Mouse (Mus musculus): Measurements from ENCODE around the gene Pp2d1. TPM values are rescaled to one million over a fixed set of nuclear protein-coding genes. Genes with fewer than 3 reads are reported as not detected.

Gene Pp2d1
- total and polyA plus RNA-seq, 3 experiments = not detected

DNA sequence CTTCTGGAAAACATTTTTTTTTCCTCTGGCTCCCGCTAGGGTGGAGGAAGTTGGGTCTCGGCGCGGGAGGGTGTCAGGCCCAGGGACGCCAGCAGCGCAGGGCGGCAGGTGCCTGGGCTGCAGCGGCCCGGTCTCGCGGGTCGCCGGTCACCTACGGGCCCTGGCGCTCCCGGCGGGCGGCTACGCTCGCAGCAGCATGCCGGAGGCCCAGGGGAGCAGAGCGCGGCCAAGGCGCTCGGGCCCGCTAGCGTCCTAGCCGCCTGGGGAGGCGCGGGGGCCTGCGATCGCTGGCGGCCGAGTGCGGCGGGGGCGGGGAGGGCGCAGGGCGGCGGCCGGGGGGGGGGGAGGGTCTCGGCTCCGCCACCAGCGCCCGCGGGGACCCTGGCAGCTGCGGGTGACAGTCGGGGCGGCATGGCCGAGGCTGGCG lies 27.7 kb upstream of the Pp2d1 start:
- dilution Hi-C loops (cut with MboI; ENCODE audit: extremely low pct_ligation_motif_present, extremely low pct_unique_long_range_greater_than_20kb, low sequenced_read_pairs) (no loop called here), in situ Hi-C loops (cut with MboI; ENCODE audit: low pct_ligation_motif_present, low pct_unique_long_range_greater_than_20kb, low sequenced_read_pairs) (no loop called here)
- peak; percentile 55 for DNase-seq (ENCODE audit: extremely low read depth)
- no peaks in the 10 kb centered on the region for H3K9me3 ChIP-seq (replicated peaks; ENCODE audit: low read length)
- peak overlapping the region; percentile 57 for H3K9ac ChIP-seq (ENCODE audit: insufficient read depth, low read depth)
- no peaks in the 10 kb centered on the region for H3K27me3 ChIP-seq (replicated peaks)
- H3K79me2 ChIP-seq (replicated peaks; ENCODE audit: control insufficient read depth, extremely low read depth, insufficient read depth, poor library complexity, severe bottlenecking) = peaks cover 17% of the 10 kb centered on the region
- H3K36me3 ChIP-seq (replicated peaks in 1 of 2; ENCODE audit: control insufficient read depth in 1 of 2, insufficient read depth in 1 of 2, low read length in 1 of 2) = no peaks in the 10 kb centered on the region
- peak overlapping the region; percentile 80 for H3K27ac ChIP-seq (ENCODE audit: insufficient read depth, low read depth)
- TF ChIP-seq TCF12 (IDR thresholded peaks at IDR 0.05; ENCODE audit: low read depth, low read length) (0 out of 2 replicates have a peak, but pooled peaks have one; percentile 27), GABPA (IDR thresholded peaks at IDR 0.05; ENCODE audit: insufficient replicate concordance, low read depth, low read length) (no peak), JUN (IDR thresholded peaks at IDR 0.05; ENCODE audit: insufficient read depth, low read depth, low read length) (no peak), HCFC1 (IDR thresholded peaks at IDR 0.05; ENCODE audit: low read depth, low read length) (0 out of 2 replicates have a peak, but pooled peaks have one; percentile 31), CHD2 (IDR thresholded peaks at IDR 0.05; ENCODE audit: low read length) (no peak), UBTF (IDR thresholded peaks at IDR 0.05; ENCODE audit: low read depth, low read length) (peak; percentile 89), CTCF (conservative IDR thresholded peaks at IDR 0.05 in 1 of 2, IDR thresholded peaks at IDR 0.05 in 1 of 2; ENCODE audit: low read depth in 2 of 2, low read length in 2 of 2) (peak in 1 of 2 experiments; percentile 9; a peak in 1 of 4 replicates), POLR2A (IDR thresholded peaks at IDR 0.05; ENCODE audit: low read depth, low read length) (peak; percentile 53; the same call in 1 of the 2 replicates), ELF1 (IDR thresholded peaks at IDR 0.05; ENCODE audit: low read depth, low read length) (0 out of 2 replicates have a peak, but pooled peaks have one; percentile 35), CHD1 (IDR thresholded peaks at IDR 0.05; ENCODE audit: low read depth, low read length) (0 out of 2 replicates have a peak, but pooled peaks have one; percentile 26)
- peaks cover 0 to 24% of the 10 kb centered on the region in 2 experiments; a peak in 2 of 4 replicates for H3K4me1 ChIP-seq (ENCODE audit: control insufficient read depth in 1 of 2, insufficient read depth in 2 of 2)
- H3K4me3 ChIP-seq (replicated peaks in 1 of 3; ENCODE audit: low read depth in 2 of 3, low read length in 2 of 3, poor library complexity in 1 of 3) = peak overlapping the region; percentile 77 to 95 (median 78)
- no peak overlapping the region for H3K4me2 ChIP-seq (ENCODE audit: insufficient read depth, low read depth, poor library complexity, severe bottlenecking)

DNA sequence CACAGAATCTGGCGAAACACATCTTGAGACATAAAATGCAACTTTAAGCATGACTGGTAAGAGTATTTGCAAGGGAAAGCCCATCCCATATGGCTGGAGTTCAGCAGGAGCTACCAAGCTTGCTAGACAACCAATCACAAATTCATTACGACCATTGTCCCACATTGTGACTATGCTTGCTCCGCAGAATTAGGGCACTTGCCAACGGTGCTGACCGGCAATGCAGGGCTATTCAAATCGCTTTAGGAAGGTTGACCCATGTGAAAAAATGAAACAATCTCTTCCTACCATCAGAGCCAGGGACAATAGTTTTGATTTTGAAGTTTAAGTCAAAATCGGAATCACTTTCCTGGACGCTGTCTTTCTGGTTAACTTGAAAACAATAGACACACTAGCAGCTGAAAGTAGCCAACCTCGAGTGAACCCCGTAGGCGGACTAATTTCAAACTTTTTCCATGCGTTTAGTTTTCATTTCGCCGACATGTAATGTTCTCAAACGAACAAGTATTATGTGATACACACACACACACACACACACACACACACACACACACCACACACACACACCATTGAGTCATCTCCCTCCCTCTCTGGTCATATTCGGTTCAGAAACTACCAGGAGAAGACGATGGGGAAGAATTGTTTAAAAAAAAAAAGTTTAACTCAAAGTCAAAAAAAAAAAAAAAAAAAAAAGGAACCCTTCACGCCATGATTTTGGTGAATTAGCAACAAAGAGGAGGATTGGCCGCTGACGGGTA lies 27.1 kb upstream of the Pp2d1 start, which contains the start of gene Kat2b:
Gene Kat2b, plus strand, starts transcription at position 701 of the 758 bp plus-strand sequence.
- Histone ChIP-seq H3K27me3 (replicated peaks) (no peaks in the 10 kb centered on the region), H3K4me3 (replicated peaks in 1 of 3; ENCODE audit: low read depth in 2 of 3, low read length in 2 of 3, poor library complexity in 1 of 3) (peak within 1 kb of the TSS; percentile 77 to 95 (median 78)), H3K36me3 (replicated peaks in 1 of 2; ENCODE audit: control insufficient read depth in 1 of 2, insufficient read depth in 1 of 2, low read length in 1 of 2) (no peaks in the 10 kb centered on the region), H3K9me3 (replicated peaks; ENCODE audit: low read length) (no peaks in the 10 kb centered on the region), H3K9ac (ENCODE audit: insufficient read depth, low read depth) (peak within 1 kb of the TSS; percentile 57), H3K4me1 (ENCODE audit: control insufficient read depth in 1 of 2, insufficient read depth in 2 of 2) (peaks cover 0 to 24% of the 10 kb centered on the region in 2 experiments; a peak in 2 of 4 replicates), H3K27ac (ENCODE audit: insufficient read depth, low read depth) (peak within 1 kb of the TSS; percentile 80), H3K4me2 (ENCODE audit: insufficient read depth, low read depth, poor library complexity, severe bottlenecking) (peak within 1 kb of the TSS; percentile 100), H3K79me2 (replicated peaks; ENCODE audit: control insufficient read depth, extremely low read depth, insufficient read depth, poor library complexity, severe bottlenecking) (peaks cover 12% of the 10 kb centered on the region)
- dilution Hi-C loops (cut with MboI; ENCODE audit: extremely low pct_ligation_motif_present, extremely low pct_unique_long_range_greater_than_20kb, low sequenced_read_pairs) = no loop called here
- no peak for DNase-seq (ENCODE audit: extremely low read depth)
- in situ Hi-C loops (cut with MboI; ENCODE audit: low pct_ligation_motif_present, low pct_unique_long_range_greater_than_20kb, low sequenced_read_pairs) = no loop called here
- TF ChIP-seq RCOR1 (conservative IDR thresholded peaks at IDR 0.05; ENCODE audit: low read depth, low read length) = peak; percentile 56; the same call in 1 of the 2 replicates
- no peak for TF ChIP-seq ETS1 (conservative IDR thresholded peaks at IDR 0.05; ENCODE audit: low read depth, low read length)
- no peak for TF ChIP-seq TCF12 (IDR thresholded peaks at IDR 0.05; ENCODE audit: low read depth, low read length)
- TF ChIP-seq CTCF (conservative IDR thresholded peaks at IDR 0.05 in 1 of 2, IDR thresholded peaks at IDR 0.05 in 1 of 2; ENCODE audit: low read depth in 2 of 2, low read length in 2 of 2) = no peak
- no peak for TF ChIP-seq USF1 (IDR thresholded peaks at IDR 0.05; ENCODE audit: low read depth, low read length)
- no peak for TF ChIP-seq JUND (conservative IDR thresholded peaks at IDR 0.05; ENCODE audit: low read depth, low read length)
- no peak for TF ChIP-seq BHLHE40 (IDR thresholded peaks at IDR 0.05; ENCODE audit: low read depth, low read length)
- no peak for TF ChIP-seq KAT2A (IDR thresholded peaks at IDR 0.05; ENCODE audit: insufficient replicate concordance, low read length)
- TF ChIP-seq ZMIZ1 (IDR thresholded peaks at IDR 0.05; ENCODE audit: low read depth, low read length) = no peak
- peak; percentile 7; the same call in 1 of the 2 replicates for TF ChIP-seq ELF1 (IDR thresholded peaks at IDR 0.05; ENCODE audit: low read depth, low read length)
- no peak for TF ChIP-seq USF2 (conservative IDR thresholded peaks at IDR 0.05; ENCODE audit: low read depth, low read length)
- peak; percentile 40; the same call in 1 of the 2 replicates for TF ChIP-seq EP300 (IDR thresholded peaks at IDR 0.05; ENCODE audit: low read length)
- TF ChIP-seq NELFE (IDR thresholded peaks at IDR 0.05; ENCODE audit: low read depth, low read length) = peak; percentile 9; the same call in 1 of the 2 replicates
- no peak; the same call in 1 of the 2 replicates for TF ChIP-seq MAX (IDR thresholded peaks at IDR 0.05; ENCODE audit: low read length)
- no peak for TF ChIP-seq GABPA (IDR thresholded peaks at IDR 0.05; ENCODE audit: insufficient replicate concordance, low read depth, low read length)
- no peak for TF ChIP-seq MEF2A (IDR thresholded peaks at IDR 0.05; ENCODE audit: borderline replicate concordance, low read depth, low read length)
- TF ChIP-seq MYC (IDR thresholded peaks at IDR 0.05; ENCODE audit: low read depth, low read length) = no peak
- no peak for TF ChIP-seq POLR2AphosphoS2 (IDR thresholded peaks at IDR 0.05; ENCODE audit: low read depth, low read length)
- TF ChIP-seq TBP (conservative IDR thresholded peaks at IDR 0.05; ENCODE audit: low read depth, low read length) = no peak
- TF ChIP-seq UBTF (IDR thresholded peaks at IDR 0.05; ENCODE audit: low read depth, low read length) = no peak
- TF ChIP-seq SIN3A (IDR thresholded peaks at IDR 0.05; ENCODE audit: low read length) = peak; percentile 68
- TF ChIP-seq PAX5 (IDR thresholded peaks at IDR 0.05; ENCODE audit: low read length) = no peak
- TF ChIP-seq ZKSCAN1 (IDR thresholded peaks at IDR 0.05; ENCODE audit: borderline replicate concordance, low read depth, low read length) = no peak
- no peak; the same call in 1 of the 2 replicates for TF ChIP-seq MAFK (IDR thresholded peaks at IDR 0.05; ENCODE audit: insufficient replicate concordance, low read length)

Measured in CH12.LX (cell line).